Mouse (Mus musculus) naive thymus-derived CD4-positive, alpha-beta T cell, adult 2 months (primary cell): ENCODE data around the gene Serinc5.

Source experiments
- DNase-seq: peaks from one replicate; pipeline ENCODE4 v3.0.0-alpha.2; 2011; ENCODE audit warnings: low read depth

Gene Serinc5

GRCm38 (mm10) chr13:92743337-92743736 lies 132.4 kb downstream of the Serinc5 start:
- DNase-seq, result no peak

DNA sequence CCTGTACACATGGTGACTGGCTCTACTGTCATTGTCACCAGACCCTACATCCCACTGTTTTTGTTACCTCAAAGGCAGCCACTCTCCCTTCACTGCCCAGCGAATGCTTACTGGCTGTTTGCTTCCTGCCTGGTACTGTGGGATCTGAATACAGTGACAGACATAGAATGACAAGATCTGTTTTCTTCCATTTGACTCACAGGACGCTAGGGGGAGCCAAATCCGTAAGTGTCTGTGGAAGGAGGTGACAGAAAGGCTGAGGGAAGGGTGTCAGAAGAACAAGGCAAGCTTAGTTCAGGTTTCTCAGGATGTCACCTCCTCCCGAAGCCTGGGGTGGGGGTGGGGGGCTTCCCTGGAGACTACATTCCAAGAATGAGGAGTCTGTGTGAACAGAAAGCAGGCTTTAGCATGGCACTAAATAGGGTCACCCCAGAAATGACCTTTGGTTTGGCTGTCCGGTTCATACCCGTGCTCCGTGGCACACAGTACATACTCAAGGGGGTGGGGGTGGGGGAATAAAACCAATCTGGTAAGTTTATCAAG lies 140.2 kb downstream of the Serinc5 start:
- DNase-seq, result peak; percentile 62

DNA sequence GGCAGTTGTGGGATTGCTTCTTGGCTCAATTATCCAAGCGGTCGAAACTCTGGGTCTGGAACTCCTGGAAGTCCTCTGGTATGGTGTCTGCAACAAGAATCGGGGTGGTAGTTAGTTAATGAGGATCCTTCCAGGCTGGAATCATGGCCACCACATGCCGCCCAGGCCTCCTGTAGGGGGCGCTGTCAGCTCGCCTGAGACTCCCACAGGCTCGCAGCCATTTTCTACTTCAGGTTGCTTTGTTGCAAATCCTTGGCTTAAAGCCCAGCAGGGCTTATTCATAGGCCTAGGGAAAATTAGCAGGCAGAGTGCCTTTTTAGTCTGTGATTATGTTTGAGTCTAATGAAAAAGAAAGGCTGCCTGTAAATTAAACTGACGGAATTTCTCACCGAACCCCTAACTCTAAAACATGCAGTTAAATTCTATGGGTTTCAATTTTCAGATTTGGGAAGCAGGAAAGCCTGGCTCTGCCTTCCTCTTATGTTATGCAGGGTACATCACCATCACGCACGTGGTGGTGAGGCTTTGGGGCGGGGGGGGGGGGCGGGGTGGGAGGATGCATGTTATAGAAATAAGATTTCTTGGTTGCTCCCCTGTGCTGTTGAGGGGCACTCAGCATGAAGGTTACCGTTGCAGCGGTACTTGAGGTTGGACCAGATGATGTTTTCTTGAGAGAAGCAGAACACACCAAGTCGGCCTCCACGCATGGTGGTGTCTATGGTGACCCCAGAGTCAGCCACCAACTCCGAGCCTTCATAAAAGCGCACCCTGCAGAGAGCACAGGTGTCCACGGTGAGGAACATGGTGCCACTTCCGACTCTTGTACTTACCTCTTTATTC lies 141.1 kb downstream of the Serinc5 start:
- peak; percentile 17 for DNase-seq

GRCm38 (mm10) chr13:92753676-92754075 lies 142.8 kb downstream of the Serinc5 start:
- DNase-seq, result no peak

- no peak for DNase-seq
Observed at GRCm38 (mm10) chr13:92755036-92755435, 144.1 kb downstream of the Serinc5 start.

DNA sequence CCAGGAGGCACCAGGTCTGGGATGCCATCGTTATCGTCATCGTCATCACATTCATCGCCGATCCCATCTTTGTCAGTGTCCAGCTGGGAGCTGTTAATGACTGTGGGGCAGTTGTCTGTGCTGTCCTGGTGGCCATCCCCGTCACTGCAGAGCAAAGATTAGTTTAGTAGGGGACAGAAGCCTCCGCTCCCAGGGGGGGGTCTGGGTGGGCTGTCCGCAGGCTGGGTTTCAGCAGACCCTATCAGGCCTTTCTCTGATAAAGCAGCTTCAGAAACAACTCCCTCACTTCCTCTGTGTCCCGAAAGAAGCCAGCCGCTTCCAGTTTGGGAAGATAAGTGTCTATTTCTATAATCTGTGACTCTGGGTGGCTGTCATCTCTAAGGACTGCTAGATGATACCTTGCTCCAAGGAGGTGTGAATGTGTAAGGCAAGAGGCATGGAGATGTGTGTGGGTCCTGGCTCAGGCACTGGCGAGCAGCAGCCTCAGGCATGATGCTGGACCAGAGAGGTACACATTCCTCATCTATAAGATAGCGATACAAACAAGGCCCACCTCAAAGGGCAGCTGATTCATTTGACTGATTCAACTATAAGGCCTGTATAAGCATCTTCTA lies 147.2 kb downstream of the Serinc5 start:
- DNase-seq, result no peak

- no peak for DNase-seq
Observed at GRCm38 (mm10) chr13:92759096-92759495, 148.2 kb downstream of the Serinc5 start.

- DNase-seq, result no peak
Observed at GRCm38 (mm10) chr13:92760519-92760918, 149.6 kb downstream of the Serinc5 start.
